Mouse (Mus musculus) kidney, adult 11 months (tissue): ENCODE measurements around the gene Dst.

Experiments used
- DNase-seq: peaks from one replicate; pipeline ENCODE4 v3.0.0; 2022

Gene Dst

DNA sequence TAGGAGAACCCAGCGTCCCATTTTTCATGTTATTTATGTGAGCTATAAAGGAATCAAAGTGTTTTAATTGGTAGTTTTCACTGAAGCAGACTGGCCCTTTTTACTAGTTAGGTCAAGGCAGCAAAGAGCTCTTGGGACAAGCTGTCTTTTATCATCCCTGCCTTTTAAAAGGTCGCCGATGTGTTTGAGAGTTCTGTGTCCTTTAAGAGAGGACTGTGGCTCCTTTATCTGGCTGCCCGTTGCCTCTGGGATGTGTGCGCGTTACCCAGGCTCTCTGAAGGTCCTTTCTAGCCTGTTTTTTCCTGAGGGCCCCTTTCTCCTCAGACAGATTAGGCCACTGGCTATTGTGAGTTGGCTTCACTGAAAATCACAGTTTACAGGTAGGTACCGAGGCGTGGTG lies 198.6 kb downstream of the Dst start:
- DNase-seq, result no peak

DNA sequence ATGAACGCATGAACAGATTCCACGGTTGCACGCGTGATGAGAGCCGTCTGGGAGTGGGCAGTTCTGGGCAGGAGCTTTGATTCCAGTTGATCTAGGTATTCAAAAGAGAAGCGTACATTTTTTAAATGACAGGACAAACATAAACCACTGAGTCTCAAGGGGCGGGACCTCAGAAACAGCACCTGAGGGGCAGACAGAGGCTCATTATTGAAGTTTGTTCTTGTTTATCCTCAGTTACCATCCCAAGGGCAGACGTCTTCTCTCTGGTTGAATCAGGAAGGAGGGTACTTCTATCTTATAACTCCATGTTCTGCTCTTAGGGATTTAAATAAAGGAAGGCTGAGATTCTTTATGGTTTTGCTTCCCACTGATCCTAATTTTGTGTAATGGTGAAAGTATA lies 199.1 kb downstream of the Dst start:
- no peak for DNase-seq

DNA sequence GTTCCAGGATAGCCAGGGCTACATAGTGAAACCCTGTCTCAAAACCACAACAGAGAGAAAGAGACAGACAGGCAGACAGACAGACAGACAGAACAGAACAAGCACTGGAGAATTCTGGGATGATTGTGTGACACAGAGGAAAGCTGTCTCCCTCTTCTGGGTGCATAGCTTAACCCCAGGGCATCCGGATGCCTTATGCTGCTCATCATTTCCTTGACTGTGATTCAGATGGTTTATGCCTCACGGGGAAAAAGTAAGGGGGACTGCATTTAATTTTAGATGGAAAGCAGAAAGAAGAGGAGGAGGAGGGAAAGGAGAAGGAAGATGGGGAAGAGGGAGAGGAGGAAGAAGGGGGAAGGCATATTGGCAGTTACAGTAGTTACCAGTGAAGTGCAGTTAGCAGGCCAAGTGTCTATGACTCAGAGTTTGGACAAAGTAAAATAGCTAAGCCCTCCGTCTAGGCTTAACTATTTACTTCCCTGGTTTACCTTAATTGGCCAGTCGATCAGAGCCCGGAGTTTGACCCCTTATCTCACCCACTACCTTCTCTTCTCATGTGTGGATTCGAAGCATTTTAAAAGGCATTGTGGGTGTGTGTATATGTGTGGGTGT lies 201.7 kb downstream of the Dst start:
- DNase-seq, result no peak

DNA sequence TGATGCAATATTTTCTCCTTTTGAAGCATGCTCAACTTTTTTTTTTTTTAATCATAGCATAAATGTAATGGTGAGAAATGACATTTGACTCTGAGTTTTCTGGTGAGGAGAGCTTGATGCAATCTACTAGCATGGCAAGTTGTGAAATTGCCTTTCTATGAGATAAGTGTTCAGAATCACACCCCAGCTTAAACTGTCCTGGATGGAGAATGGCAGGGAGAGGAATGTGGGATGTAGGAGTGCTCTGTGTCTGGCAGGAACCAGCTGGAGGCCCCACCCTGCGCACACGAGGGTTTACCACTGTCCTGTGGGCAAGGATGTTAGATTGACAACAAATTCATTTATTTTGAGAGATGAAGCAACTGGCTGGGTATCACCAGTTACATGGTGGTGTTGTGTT lies 202.8 kb downstream of the Dst start:
- DNase-seq, result no peak

DNA sequence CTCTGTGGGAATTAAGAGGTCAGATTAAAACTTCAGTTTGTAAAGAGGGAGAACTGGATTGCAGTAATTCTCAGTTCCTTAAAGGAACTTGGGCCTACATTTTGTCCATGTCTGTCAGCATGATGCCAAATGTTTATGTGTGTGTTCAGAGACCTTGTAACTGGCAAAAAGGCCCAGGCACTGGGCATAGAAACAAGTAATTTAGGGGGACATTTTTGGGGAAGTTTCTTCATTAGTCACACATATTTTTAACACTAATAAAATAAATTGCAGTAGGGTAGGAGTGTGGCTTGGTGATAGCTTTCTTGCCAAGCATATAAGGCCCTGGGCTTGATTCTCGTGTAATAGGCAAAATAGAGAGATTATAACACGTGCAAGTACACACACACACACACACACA lies 203.9 kb downstream of the Dst start:
- no peak for DNase-seq

DNA sequence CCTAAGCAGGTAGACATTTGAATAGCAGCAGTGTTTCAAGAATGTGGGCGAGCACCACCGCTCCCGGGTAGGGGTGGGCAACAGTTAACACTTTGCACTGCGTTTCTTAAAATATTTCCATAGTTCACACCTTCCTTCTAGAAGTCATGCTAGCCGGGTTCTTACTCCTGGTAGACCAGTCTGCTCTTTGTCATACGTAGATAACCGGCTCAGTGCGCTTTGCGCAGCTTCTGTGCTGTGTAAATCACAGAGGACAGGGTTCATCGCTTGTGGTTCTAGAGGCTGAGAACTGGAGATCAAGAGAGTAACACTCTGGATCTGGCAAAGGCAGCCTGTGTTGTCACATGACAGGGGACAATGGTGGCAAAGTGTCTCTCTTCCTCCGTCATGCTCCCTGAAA lies 208.4 kb downstream of the Dst start:
- DNase-seq, result no peak

DNA sequence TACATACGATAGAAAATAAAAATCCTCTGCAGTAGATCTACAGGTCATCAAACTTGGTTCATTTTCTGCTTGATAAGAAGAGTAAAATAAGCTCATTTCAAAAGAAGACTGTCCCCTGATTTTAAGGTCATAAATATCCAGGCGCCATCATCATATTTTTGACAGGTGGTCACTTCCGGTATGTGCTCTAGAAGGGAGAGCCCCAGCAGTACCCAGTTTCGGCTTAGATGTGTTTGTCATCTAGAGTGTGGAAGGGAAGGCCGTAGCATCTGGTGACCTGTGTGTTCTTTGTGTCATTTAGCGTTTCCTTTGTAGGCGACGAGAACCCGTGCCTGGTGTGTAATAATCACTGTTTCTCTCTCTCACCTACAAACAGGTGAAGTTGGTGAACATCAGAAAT lies 209.0 kb downstream of the Dst start:
- no peak for DNase-seq

DNA sequence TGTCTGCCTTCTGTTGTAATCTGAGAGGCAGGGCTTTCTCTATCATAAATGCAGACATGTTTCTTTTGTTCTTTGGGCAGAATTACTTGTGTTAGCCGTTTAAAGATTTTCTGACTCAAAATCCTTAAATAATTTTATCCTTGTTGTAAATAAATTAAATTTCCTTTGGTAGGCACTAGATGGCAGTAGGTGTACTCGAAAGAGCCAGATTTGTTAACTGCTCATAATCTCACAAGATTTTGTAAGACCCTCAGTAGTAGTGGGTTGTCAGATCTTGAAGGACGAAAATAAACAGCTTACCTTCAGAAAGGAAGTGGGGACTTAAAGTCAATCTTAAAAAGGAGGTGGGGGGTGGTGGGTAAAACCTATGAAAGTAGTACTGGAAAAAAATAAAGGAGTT lies 209.7 kb downstream of the Dst start:
- DNase-seq, result no peak

DNA sequence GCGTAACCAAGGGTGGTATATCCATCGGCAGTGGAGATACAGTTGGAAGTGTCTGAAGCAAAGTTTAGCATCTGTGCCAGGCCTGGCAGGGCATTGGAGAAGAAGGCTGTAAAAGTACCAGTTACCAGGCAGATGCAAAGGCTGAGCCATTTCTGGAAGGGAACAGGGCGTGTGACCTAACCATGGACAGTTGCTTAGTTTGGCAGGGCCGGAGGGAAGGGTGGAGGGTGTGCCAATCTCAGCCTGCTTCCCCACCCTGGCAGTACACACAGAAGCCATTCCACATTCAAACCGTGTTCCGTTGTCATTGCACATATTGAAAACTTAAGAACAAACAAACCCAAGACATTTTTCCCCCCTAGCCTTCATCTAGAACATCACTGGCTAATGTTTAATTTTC lies 212.0 kb downstream of the Dst start:
- DNase-seq, result no peak

DNA sequence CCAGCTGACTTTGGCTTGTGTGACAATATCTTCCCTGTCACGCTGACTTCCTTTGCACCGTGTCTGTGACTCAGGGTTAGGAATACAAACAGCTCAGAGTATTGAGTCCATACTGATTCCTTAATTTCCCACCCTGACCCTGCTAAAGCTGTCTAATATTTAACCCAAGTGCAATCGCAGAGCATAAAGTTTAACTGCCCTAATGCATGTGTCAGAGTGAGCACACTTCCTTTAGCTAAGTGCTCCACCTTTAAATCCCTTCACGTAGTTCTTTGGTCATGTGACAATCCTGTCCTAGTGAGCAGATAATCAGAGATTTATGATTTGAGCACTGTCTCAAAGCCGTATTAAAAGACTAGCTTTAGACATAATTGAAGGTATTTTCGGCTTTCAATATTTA lies 212.6 kb downstream of the Dst start:
- DNase-seq, result peak; percentile 36

DNA sequence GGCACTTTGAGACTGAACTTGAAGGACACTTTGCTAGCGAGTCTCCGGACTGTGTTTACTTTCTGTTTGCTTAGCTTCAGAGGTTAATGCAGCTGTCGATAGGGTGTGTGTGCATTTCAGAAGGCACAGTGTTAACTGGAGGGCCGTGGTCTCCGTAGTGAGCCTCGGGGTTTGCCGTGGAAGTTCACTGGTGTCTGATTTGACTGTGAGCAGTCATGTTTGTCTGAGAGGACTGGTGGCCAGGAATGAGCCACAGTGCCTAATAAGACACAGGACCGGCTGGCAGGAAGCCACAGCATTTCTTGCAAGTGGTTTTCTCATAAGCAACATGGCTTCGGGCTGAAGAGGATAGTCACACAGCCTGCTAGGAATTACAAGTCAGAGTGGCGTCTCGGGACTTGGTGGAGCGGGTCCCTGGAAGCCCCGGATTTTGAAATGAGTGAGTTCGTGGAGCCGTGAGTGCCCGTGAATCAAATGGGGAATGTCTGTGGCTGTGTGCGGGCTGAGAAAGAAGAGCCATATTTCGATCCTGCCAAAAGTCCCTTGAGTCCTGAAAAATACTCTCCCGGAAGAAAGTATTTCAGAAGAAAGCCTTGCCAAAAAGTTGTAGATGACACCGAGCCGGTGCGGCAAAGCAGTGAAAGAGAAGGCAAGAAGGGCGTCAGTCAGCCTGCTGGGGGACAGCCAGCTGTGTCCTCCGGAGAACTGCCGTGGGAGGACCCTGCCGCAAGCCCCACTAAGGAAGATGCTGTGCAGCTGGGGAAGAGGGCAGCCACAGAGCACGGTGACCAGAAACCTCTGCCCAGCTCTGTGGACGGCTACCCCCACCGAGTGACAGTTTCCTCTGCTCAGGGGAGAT lies 213.4 kb downstream of the Dst start:
- peak; percentile 88 for DNase-seq

DNA sequence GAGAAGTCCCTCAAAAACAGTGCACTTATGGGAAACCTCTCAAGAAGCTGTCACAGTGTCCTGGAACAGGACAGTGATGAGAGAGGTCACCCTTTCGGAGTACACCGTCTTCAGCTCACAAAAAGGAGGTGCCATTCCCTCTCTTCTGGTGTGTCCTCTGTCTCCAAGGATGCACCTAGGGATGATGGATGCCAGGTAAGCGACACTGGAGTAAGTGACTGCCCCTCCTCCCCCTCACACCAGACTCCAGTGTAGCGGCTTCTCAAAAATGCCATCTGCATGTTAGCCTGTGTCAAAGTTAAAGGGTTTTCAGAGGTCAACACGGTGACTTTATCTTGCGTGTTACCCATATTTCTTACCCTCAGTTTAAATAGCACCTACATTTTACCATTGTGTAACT lies 214.2 kb downstream of the Dst start:
- no peak for DNase-seq

DNA sequence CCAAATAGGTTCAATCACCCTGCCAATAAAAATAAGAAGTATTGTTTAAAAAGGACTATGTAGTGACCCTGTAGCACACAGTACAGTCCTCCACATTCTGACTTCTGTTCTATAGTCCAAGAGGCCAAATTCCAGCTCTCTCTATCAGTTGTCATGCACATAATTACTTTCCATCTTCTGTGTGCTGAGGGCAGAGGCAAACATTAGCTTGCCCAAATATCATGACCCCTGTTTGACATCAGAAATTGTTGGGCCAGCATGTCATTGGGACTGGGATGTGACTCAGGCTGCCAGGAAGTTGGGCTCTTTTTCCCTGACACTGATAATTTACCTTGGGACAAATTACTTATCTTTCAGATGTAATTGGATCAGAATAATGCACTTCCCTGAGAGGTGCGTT lies 214.9 kb downstream of the Dst start:
- peak; percentile 42 for DNase-seq

DNA sequence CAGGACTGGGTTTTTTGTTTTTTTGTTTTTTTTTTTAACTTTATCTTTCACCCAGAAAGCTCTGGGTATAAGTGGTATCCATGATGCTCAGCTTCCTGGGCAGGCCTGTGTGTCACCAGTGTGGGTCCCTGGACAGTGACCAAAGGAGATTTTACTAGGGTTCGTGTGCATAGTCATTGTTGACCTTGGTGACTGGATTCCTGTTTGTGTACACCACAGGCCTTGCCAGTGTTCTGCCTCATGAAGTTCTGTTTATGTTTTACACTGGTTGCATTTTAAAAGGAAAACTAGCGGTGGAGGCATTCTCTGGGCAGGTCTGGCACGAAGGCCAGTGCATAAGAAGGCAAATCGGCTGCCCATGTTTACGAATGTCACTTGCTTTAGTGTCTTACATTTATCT lies 215.3 kb downstream of the Dst start:
- peak; percentile 80 for DNase-seq

DNA sequence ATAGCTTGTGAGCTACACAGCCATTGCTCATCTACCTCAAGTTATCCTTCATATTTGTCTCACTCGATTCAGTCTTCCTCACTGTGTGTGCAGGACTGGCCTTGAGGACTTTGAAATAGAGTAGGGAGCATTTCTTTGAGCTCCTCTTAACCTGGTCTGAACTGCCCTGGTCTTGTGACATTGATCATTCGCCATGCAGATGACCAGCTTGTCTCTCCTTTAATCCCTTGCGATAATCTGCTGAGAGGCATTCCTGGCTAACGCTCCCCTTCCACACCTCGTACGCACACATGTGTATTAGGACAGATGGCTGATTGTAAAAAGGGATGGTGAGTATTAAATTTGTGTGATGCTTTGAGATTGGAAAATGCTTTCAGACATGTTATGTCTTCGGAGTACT lies 216.4 kb downstream of the Dst start:
- DNase-seq, result no peak

DNA sequence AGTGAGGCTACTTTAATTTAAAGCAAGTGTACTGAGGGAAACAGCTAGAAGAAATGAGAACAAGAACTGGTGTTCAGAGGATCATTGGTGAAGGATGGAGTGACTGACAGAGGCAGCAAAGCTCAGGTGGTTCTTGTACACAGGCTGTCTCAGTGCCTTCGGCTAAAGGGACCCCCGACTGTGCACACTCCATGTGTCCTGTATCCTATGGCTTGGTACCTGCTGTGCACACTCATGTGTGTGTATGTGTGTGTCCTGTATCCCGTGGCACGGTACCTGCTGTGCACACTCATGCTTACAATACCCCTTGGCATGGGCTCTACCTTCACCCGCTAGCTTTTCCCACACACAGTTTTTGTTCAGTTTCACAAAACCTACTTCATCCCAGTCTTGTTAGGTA lies 217.1 kb downstream of the Dst start:
- no peak for DNase-seq

DNA sequence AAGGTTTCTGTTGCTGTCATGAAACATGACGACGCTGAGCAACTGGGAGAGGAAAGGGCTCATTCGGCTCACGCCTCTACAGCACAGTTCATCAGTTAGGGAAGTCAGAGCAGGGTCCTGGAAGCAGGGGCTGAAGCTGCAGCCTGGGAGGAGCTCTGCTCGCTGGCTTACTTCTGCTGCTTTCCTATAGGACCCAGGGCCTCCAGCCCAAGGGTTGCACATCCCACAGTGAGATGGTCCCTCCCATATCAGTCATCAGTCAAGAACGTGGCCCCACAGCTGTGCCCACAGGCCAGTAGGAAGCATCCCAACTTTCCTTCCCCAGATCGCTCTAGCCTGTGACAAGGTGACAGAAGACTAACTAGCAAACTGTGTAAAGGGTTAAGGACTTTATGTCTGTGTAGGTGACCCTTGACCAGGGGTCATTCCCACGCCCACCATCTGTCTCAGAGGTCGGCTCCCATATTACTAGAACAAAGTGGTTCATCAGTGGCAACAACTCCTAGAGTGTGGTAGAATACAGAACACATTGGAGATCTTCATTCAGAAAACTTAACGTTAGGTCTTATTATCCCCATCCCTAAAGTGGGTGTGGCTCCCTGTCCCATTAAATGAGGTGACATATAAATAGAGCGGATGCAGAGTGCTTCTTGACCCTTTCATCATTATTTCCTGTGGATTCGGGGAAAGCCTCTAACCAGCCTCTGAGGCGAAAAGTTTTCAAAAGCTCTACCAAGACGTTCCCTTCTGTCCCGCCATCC lies 219.9 kb downstream of the Dst start:
- no peak for DNase-seq

DNA sequence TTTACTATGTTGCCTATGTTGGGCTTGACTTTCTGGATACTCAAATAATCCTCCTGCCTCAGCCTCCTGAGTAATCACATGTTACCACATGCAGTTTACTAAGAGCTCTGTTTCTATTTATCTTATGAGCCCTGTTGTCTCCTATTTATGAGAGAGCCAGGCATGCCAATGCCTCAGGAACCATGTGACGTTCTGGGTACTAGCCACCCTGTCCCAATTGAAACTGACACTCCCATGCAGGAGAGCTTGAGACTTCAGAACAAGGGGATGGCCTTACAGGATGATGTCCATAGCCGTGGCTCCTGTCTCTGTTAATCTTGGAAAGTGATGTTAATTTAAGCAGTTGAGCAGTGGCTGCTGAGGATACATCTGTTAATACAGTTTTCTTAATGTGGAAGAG lies 220.8 kb downstream of the Dst start:
- no peak for DNase-seq

DNA sequence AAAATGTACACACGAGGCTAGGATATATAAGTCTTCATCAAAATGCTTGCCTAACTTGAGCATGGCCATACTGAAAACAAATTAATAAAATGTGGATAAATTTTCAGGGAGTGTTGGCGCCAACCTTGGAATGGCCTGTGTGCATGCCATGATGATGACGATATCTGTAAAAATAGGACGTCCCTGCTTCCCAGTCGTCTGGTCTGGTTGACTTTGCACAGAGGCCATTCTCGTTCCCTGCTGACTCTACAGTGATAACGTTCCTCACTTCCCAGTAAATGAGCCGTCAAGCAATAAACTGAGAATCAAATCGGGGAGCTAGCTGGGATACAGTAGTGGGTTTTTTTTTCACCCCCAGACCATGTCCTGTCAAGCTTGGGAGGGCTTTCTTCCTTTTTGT lies 221.7 kb downstream of the Dst start:
- no peak for DNase-seq

DNA sequence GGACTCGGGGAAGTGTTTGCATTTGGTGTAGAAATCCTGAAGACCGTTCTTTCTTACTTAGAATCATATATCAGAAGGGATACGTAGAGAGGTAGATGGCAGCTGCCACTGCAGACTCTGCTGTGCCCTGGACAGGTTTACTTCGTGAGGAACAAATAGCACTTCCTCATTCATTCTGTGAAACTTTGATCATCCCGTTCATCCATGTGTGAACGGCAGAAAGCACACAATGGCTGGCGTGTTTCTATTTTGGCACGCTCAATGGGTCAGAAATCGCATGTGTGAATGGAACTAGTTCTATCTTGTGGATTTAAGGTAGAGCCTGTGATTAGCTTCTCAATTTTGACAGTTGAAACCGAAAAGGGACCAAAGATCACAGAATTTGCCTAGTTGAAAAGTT lies 222.8 kb downstream of the Dst start:
- no peak for DNase-seq

DNA sequence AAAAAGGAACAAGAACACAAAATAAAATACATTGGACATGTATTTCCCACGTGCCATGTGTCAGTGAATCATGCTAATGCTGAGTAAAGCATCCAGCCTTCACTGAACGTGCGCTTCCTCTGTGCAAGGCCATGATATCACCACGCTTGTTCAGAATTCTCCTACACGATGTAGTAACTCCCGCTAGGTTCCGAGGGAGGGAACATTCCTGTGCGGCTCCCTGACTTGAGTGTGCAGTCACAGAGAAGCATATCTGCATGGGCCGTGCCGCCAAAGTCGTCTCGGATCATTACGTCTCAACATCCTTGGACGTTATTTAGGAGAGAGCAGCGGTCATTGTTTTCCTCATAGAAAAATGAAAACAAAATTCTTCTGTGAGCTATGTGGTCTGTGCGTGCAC lies 224.8 kb downstream of the Dst start:
- DNase-seq, result no peak

DNA sequence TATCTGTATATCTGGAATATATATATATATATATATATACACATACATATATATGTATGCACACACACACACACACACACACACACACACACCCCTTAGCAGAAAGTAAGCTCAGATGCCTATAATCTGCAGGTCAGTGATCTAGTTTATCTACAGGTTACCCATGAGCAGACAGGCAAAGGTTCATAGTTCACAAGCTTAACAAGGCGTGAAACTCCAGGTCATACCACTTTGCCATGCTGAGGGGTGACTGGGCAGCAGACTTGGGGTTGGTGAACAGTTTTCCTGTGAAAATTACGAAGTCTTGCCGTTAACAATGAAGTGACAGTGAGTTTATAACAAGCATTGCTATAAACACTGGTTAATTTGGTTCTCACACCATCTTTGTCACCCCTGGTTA lies 227.5 kb downstream of the Dst start:
- peak; percentile 72 for DNase-seq

DNA sequence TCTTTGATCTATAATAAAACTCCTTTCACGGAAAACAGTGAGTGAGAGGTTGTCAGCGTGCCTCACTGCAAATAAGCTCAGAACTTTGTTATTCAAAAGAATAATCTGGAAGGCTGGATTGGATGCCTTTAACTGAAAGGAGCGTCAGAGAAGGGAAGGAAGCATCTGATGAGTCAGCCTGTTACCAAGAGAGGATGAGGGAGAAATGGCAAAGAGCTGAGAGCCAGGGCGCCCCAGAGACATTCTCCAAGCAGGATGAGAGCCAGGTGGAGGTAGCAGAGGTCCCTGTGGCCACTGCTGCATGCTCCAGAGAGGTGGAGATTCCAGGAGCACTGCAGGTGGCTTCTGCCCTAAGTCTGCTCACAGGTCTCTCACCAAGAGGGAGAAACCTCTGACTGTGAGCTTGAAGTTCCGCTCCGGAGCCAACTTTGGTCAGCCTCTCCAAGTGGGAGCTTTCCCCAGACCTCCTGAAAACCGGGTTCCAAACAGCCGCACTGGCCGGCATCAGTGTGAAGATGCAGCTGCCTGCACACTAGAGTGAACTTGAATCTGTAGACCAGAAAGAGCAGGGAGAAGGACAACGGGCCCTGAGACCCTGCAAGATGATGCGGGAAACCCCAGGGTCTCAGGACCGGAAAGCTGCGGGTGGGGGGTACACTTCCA lies 231.3 kb downstream of the Dst start:
- DNase-seq, result peak; percentile 35
